10 mouse cellular contexts compared by ENCODE assay signal in the genomic region with DNA sequence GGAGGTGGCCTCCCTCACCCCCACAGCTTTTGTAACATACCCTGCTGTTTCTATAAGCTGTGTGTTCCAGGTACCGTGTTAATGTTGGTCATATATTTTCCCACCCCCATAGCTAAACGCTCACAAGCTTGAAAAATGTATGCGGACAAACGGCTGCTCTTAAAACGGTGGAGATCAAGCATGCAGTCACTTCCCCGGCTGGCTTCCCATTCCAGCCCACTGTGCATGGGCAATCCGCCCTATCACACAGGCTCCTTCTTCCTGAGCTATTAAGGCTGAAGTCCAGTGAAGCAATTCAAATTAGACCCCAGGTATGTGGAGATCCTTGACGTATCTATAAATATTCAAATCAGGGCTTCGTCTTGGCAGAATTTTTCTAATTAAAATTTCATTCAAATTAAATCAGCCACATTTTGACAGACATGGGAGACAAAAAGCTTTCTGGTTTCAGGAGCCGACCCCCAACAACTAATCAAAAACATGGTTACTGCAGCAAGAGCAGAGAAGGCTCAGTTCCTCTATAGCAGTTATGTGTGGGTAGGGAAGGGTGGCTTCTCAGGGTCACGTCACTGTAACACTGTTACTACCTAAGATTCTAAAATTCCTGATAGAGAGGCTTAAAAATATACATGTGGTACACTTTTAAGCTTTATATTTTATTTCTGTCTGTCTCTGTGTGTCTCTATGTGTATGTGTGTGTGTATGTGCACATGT.
DNase-seq lines count a peak whose midpoint lies in the region; ATAC-seq and TF ChIP-seq lines count a peak whose summit lies in the region.
"Had no signal": no experiment of that assay in that cellular context is flagged by ENCODE, and none has a peak within 500 bp of the region (broad histone marks: within the 10 kb centered on the region; RNA-seq: fewer than 3 reads in every experiment).

No protein-coding gene starts in this region.

- H3K4me2 ChIP-seq in forebrain, postnatal 0 days (ENCODE audit: low read depth), result peak overlapping the region; percentile 28; the same call in 1 of the 2 replicates
- H3K4me2 ChIP-seq in neural tube, embryonic 14.5 days (ENCODE audit: low read depth, low read length), result peak overlapping the region; percentile 30
- H3K4me2 ChIP-seq: liver, embryonic 15.5 days had no signal

- no peak overlapping the region for H3K4me3 ChIP-seq in forebrain, postnatal 0 days (ENCODE audit: low read depth, low read length)
- H3K4me3 ChIP-seq in neural tube, embryonic 14.5 days (ENCODE audit: low read depth, low read length), result no peak overlapping the region
- H3K4me3 ChIP-seq: liver, embryonic 15.5 days had no signal

- peaks cover 55% of the 10 kb centered on the region for H3K4me1 ChIP-seq in forebrain, postnatal 0 days (ENCODE audit: insufficient read depth)
- H3K4me1 ChIP-seq in neural tube, embryonic 14.5 days (ENCODE audit: control insufficient read depth, insufficient read depth, low read length), result peaks cover 49% of the 10 kb centered on the region
- H3K4me1 ChIP-seq: liver, embryonic 15.5 days had no signal

- no peaks in the 10 kb centered on the region for H3K9me3 ChIP-seq in forebrain, postnatal 0 days (ENCODE audit: low read length)
- H3K9me3 ChIP-seq in neural tube, embryonic 14.5 days (ENCODE audit: control insufficient read depth, low read length), result no peaks in the 10 kb centered on the region
- H3K9me3 ChIP-seq: liver, embryonic 15.5 days had no signal

- DNase-seq in kidney, postnatal 4 days, result peak; percentile 45 to 55
- DNase-seq in kidney, adult 9 months, result no peak
- DNase-seq in cerebellum, postnatal 10 days, result peak; percentile 88 to 92
- peak; percentile 44 for DNase-seq in forebrain, postnatal 0 days
- DNase-seq in adrenal gland, postnatal 4 days (ENCODE audit: low spot score in 2 of 2), result no peak
- DNase-seq in gastrocnemius, postnatal 25 days, result no peak
- DNase-seq: layer of hippocampus, adult 9-11 months; right cerebral cortex, postnatal 4 days had no signal

- H3K9ac ChIP-seq in forebrain, postnatal 0 days, result peak overlapping the region; percentile 40; the same call in 1 of the 2 replicates
- peak overlapping the region; percentile 34; the same call in 1 of the 2 replicates for H3K9ac ChIP-seq in neural tube, embryonic 14.5 days (replicated peaks; ENCODE audit: low read depth, low read length)
- H3K9ac ChIP-seq: liver, embryonic 15.5 days had no signal

- H3K27me3 ChIP-seq in forebrain, postnatal 0 days (ENCODE audit: insufficient read depth, low read length), result no peaks in the 10 kb centered on the region
- no peaks in the 10 kb centered on the region for H3K27me3 ChIP-seq in neural tube, embryonic 14.5 days (ENCODE audit: control insufficient read depth, insufficient read depth, low read length)
- H3K27me3 ChIP-seq: liver, embryonic 15.5 days had no signal

- 11% methylated on average over 11 of the region's 11 CpGs for WGBS in forebrain, postnatal 0 days
- WGBS in neural tube, embryonic 14.5 days, result 18% methylated on average over 11 of the region's 11 CpGs

- TF ChIP-seq CTCF in forebrain, postnatal 0 days (IDR thresholded peaks at IDR 0.05; ENCODE audit: low read depth), result no peak

- peak overlapping the region; percentile 83 for H3K27ac ChIP-seq in forebrain, postnatal 0 days (ENCODE audit: low read depth, low read length)
- H3K27ac ChIP-seq in neural tube, embryonic 14.5 days (ENCODE audit: low read depth, low read length), result peak overlapping the region; percentile 75
- H3K27ac ChIP-seq: liver, embryonic 15.5 days had no signal

- H3K36me3 ChIP-seq in forebrain, postnatal 0 days (ENCODE audit: insufficient read depth), result no peaks in the 10 kb centered on the region
- H3K36me3 ChIP-seq in neural tube, embryonic 14.5 days (ENCODE audit: control insufficient read depth, insufficient read depth, low read length), result no peaks in the 10 kb centered on the region
- H3K36me3 ChIP-seq: liver, embryonic 15.5 days had no signal

- ATAC-seq in forebrain, postnatal 0 days, result peak; percentile 16; the same call in 1 of the 2 replicates
- ATAC-seq in neural tube, embryonic 14.5 days (ENCODE audit: low read depth), result peak; percentile 59; the same call in 1 of the 2 replicates

Comparison
In these comparisons a context has a peak if more than half of its experiments do, and no peak if none do; other contexts are left out.
1. DNase-seq: peak in kidney, postnatal 4 days (2 of 2), cerebellum, postnatal 10 days (2 of 2) and forebrain, postnatal 0 days (single experiment); none in kidney, adult 9 months (single experiment), adrenal gland, postnatal 4 days (0 of 2) and gastrocnemius, postnatal 25 days (single experiment).